Mouse (Mus musculus) brain, embryonic 14.5 days (tissue): ENCODE measurements around the gene Yrdc.

Experiments used
- CTCF ChIP-seq: fragments of 200-500 bp; IDR thresholded peaks from 2 replicates; pipeline ENCODE4 v1.5.1; 2012; ENCODE audit warnings: inconsistent platforms, mild to moderate bottlenecking, moderate library complexity, borderline replicate concordance; ENCODE audit not compliant: insufficient read depth, insufficient read length; ENCODE audit errors: extremely low read depth
- POLR2A ChIP-seq: fragments of 200-500 bp; IDR thresholded peaks from 2 replicates; pipeline ENCODE4 v1.6.1; 2012; ENCODE audit warnings: mild to moderate bottlenecking, inconsistent platforms, borderline replicate concordance; ENCODE audit not compliant: poor library complexity, insufficient read depth, insufficient read length, severe bottlenecking; ENCODE audit errors: extremely low read depth

GRCm38 (mm10) chr4:124860446-124860845 is 10.0 kb downstream of the Yrdc start:
- TF ChIP-seq POLR2A (no peak), CTCF (no peak)
